Mouse (Mus musculus) kidney, postnatal 0 days (tissue): ENCODE results near the gene Traf3. TPM values are rescaled to one million over a fixed set of nuclear protein-coding genes. Genes with fewer than 3 reads are reported as not detected.
A peak's percentile ranks its signal among the peaks of the same experiment; 100 is the strongest.

Experiments used
- ATAC-seq: fragments of 200-750 bp; cut with Nextera tagmentation; replicated peaks from 2 replicates; pipeline ENCODE4 v1.8.0; 2017; ENCODE audit warnings: low read depth, moderate number of reproducible peaks, moderate TSS enrichment, moderate library complexity; ENCODE audit not compliant: low FRiP score
- DNase-seq: peaks from one replicate; pipeline ENCODE4 v3.0.0-alpha.2; 2016; ENCODE audit warnings: low spot score
- H3K27ac ChIP-seq: fragments of 300-500 bp; sonication (generic); 2 replicates; pipeline ENCODE4 v1.5.1; 2014; ENCODE audit warnings: mild to moderate bottlenecking
- H3K27me3 ChIP-seq: fragments of 300-500 bp; sonication (generic); 2 replicates; pipeline ENCODE4 v1.6.1; 2014; ENCODE audit warnings: low read length, mixed read lengths; ENCODE audit not compliant: insufficient read depth
- H3K36me3 ChIP-seq: fragments of 300-500 bp; sonication (generic); 2 replicates; pipeline ENCODE4 v1.6.1; 2014; ENCODE audit warnings: low read length, mixed read lengths; ENCODE audit not compliant: insufficient read depth
- H3K4me1 ChIP-seq: fragments of 300-500 bp; sonication (generic); replicated peaks from 2 replicates; pipeline ENCODE4 v1.6.1; 2014; ENCODE audit warnings: antibody characterized with exemption, low read length, mixed read lengths; ENCODE audit not compliant: insufficient read depth
- H3K4me2 ChIP-seq: fragments of 300-500 bp; sonication (generic); 2 replicates; pipeline ENCODE4 v1.6.1; 2014; ENCODE audit warnings: mild to moderate bottlenecking, low read length, moderate library complexity, mixed read lengths
- H3K4me3 ChIP-seq: fragments of 300-500 bp; sonication (generic); replicated peaks from 2 replicates; pipeline ENCODE4 v1.5.1; 2014; ENCODE audit warnings: low read depth, low read length
- H3K9ac ChIP-seq: fragments of 300-500 bp; sonication (generic); 2 replicates; pipeline ENCODE4 v1.6.1; 2014; ENCODE audit warnings: low read depth, low read length
- H3K9me3 ChIP-seq: fragments of 300-500 bp; sonication (generic); replicated peaks from 2 replicates; pipeline ENCODE4 v1.6.1; 2016; ENCODE audit warnings: low read length, inconsistent platforms, mixed read lengths
- CTCF ChIP-seq: IDR thresholded peaks from 2 replicates; pipeline ENCODE4 v1.5.1; 2016; ENCODE audit warnings: antibody characterized with exemption, low read depth, mild to moderate bottlenecking, moderate library complexity
- WGBS: fragments of 180-500 bp; shearing (Covaris S2); extraction: QIAGEN DNeasy Blood & Tissue Kit; methylation state at CpG from one replicate; pipeline ENCODE4 v1.1.7; 2014; 5-methylcytosine and 5-hydroxymethylcytosine counted together
- polyA plus RNA-seq: library from polyadenylated mRNA; unstranded; fragments of >200 nt; fragmentation: Nextera tagmentation; extraction: Ambion mirVana; gene quantifications from 2 replicates; pipeline ENCODE4 v1.2.1, GENCODE M21; 2015

Gene Traf3
- polyA plus RNA-seq, 1 experiment from 2014 or later = 7.3 TPM

- Histone ChIP-seq H3K9me3 (no peaks in the 10 kb centered on the region), H3K4me1 (peaks cover 13% of the 10 kb centered on the region), H3K36me3 (no peaks in the 10 kb centered on the region), H3K4me2 (no peak overlapping the region), H3K9ac (no peak overlapping the region), H3K27ac (no peak overlapping the region), H3K27me3 (peaks cover 39% of the 10 kb centered on the region), H3K4me3 (no peak overlapping the region)
- no peak for DNase-seq
- ATAC-seq = no peak
- no peak for TF ChIP-seq CTCF
- 48% methylated on average over 6 of the region's 6 CpGs for WGBS
Measured at GRCm38 (mm10) chr12:111276371-111276770, 110.2 kb downstream of the Traf3 start.

- Histone ChIP-seq H3K9ac (no peak overlapping the region), H3K36me3 (no peaks in the 10 kb centered on the region), H3K4me3 (no peak overlapping the region), H3K27ac (no peak overlapping the region), H3K9me3 (no peaks in the 10 kb centered on the region), H3K27me3 (no peaks in the 10 kb centered on the region), H3K4me2 (no peak overlapping the region), H3K4me1 (peaks cover 13% of the 10 kb centered on the region)
- TF ChIP-seq CTCF = no peak
- 89% methylated on average over 4 of the region's 4 CpGs for WGBS
- DNase-seq (no peak), ATAC-seq (no peak)
Measured at GRCm38 (mm10) chr12:111283573-111283972, 117.4 kb downstream of the Traf3 start.

GRCm38 (mm10) chr12:111284532-111284931 is 118.4 kb downstream of the Traf3 start:
- Histone ChIP-seq H3K9ac (0 out of 2 replicates have a peak overlapping the region, but pooled peaks have one; percentile 18), H3K27ac (no peak overlapping the region), H3K9me3 (no peaks in the 10 kb centered on the region), H3K4me1 (peaks cover 13% of the 10 kb centered on the region), H3K27me3 (no peaks in the 10 kb centered on the region), H3K4me2 (peak overlapping the region; percentile 44), H3K4me3 (0 out of 2 replicates have a peak overlapping the region, but pooled peaks have one; percentile 7), H3K36me3 (no peaks in the 10 kb centered on the region)
- TF ChIP-seq CTCF = no peak
- DNase-seq = peak; percentile 58
- ATAC-seq = peak; percentile 59
- 18% methylated on average over 10 of the region's 10 CpGs for WGBS

- DNase-seq = no peak
- 93% methylated on average over 12 of the region's 12 CpGs for WGBS
- no peak for ATAC-seq
Measured at GRCm38 (mm10) chr12:111293025-111293424, 126.9 kb downstream of the Traf3 start.

GRCm38 (mm10) chr12:111301322-111302017 is 135.3 kb downstream of the Traf3 start:
- TF ChIP-seq CTCF = no peak
- Histone ChIP-seq H3K4me1 (no peaks in the 10 kb centered on the region), H3K9me3 (no peaks in the 10 kb centered on the region), H3K27ac (no peak overlapping the region), H3K27me3 (no peaks in the 10 kb centered on the region), H3K4me3 (no peak overlapping the region), H3K9ac (no peak overlapping the region), H3K36me3 (peaks cover 83% of the 10 kb centered on the region), H3K4me2 (no peak overlapping the region)
- WGBS = 92% methylated on average over 27 of the region's 27 CpGs
- ATAC-seq = no peak
- DNase-seq = no peak

More at GRCm38 (mm10) chr12:111293025-111293424, 126.9 kb downstream of the Traf3 start:
- no peak overlapping the region for H3K27ac ChIP-seq
- no peak for TF ChIP-seq CTCF
- no peaks in the 10 kb centered on the region for H3K4me1 ChIP-seq
- H3K4me2 ChIP-seq = no peak overlapping the region
- H3K27me3 ChIP-seq = no peaks in the 10 kb centered on the region
- H3K4me3 ChIP-seq = no peak overlapping the region
- no peak overlapping the region for H3K9ac ChIP-seq
- H3K9me3 ChIP-seq = no peaks in the 10 kb centered on the region
- H3K36me3 ChIP-seq = peaks cover 62% of the 10 kb centered on the region

- no peak for TF ChIP-seq CTCF
- ATAC-seq = no peak
- 91% methylated on average over 14 of the region's 14 CpGs for WGBS
- no peaks in the 10 kb centered on the region for H3K4me1 ChIP-seq
- no peak overlapping the region for H3K4me2 ChIP-seq
- H3K27ac ChIP-seq = no peak overlapping the region
- DNase-seq = no peak
- H3K36me3 ChIP-seq = peaks cover 83% of the 10 kb centered on the region
- no peak overlapping the region for H3K4me3 ChIP-seq
- no peak overlapping the region for H3K9ac ChIP-seq
- H3K9me3 ChIP-seq = no peaks in the 10 kb centered on the region
- no peaks in the 10 kb centered on the region for H3K27me3 ChIP-seq
Measured at GRCm38 (mm10) chr12:111302018-111302345, 135.8 kb downstream of the Traf3 start.
